Mouse (Mus musculus) cerebellum, adult 2 months (tissue): ENCODE measurements at regions not wholly inside any gene's neighbourhood (a gene's known extent, or its start where the extent isn't known, plus 50 kb on each side); places are given as distances from the start of the nearest gene placed in this dataset.

Source experiments
- DNase-seq, 2 experiments: peaks; one replicate each; pipeline ENCODE4 v3.0.0; 2021
- H3K27ac ChIP-seq: fragments of 200-500 bp; 2 replicates; pipeline ENCODE4 v1.5.1; 2012; ENCODE audit warnings: low read length, control low read depth, inconsistent platforms; ENCODE audit not compliant: insufficient read depth
- H3K27me3 ChIP-seq: fragments of 200-500 bp; 2 replicates; pipeline ENCODE4 v1.6.1; 2012; ENCODE audit warnings: inconsistent platforms, mild to moderate bottlenecking, low read length, moderate library complexity; ENCODE audit not compliant: control insufficient read depth, insufficient read depth
- H3K4me1 ChIP-seq: fragments of 200-500 bp; 2 replicates; pipeline ENCODE4 v1.6.1; 2011; ENCODE audit warnings: low read length; ENCODE audit not compliant: control insufficient read depth, insufficient read depth
- H3K4me3 ChIP-seq: fragments of 200-500 bp; replicated peaks from 2 replicates; pipeline ENCODE3; 2011; ENCODE audit warnings: mild to moderate bottlenecking, low read depth, low read length, control low read depth; ENCODE audit not compliant: insufficient read depth
- CTCF ChIP-seq: fragments of 200-500 bp; IDR thresholded peaks from 2 replicates; pipeline ENCODE4 v1.5.1; 2011; ENCODE audit warnings: low read depth, mild to moderate bottlenecking, control low read depth, low read length, moderate library complexity, borderline replicate concordance; ENCODE audit not compliant: insufficient read depth
- POLR2A ChIP-seq: fragments of 200-500 bp; IDR thresholded peaks from 2 replicates; pipeline ENCODE4 v1.6.1; 2011; ENCODE audit warnings: low read length, control low read depth, borderline replicate concordance; ENCODE audit not compliant: insufficient read depth
- WGBS: fragments of 180-500 bp; shearing (Covaris S2); methylation state at CpG from one replicate; pipeline ENCODE4 v1.1.7; 2018; 5-methylcytosine and 5-hydroxymethylcytosine counted together

- 79% methylated on average over 4 of the region's 4 CpGs for WGBS
- TF ChIP-seq POLR2A (no peak), CTCF (no peak)
- Histone ChIP-seq H3K4me1 (no peaks in the 10 kb centered on the region), H3K27ac (no peak overlapping the region), H3K27me3 (no peaks in the 10 kb centered on the region), H3K4me3 (no peak overlapping the region)
- no peak for DNase-seq
Observed at GRCm38 (mm10) chr7:95914406-95915080, 256.5 kb upstream of the Tenm4 start.

GRCm38 (mm10) chr7:95919932-95920331 lies 251.1 kb upstream of the Tenm4 start:
- Histone ChIP-seq H3K4me3 (no peak overlapping the region), H3K27me3 (no peaks in the 10 kb centered on the region), H3K27ac (no peak overlapping the region), H3K4me1 (no peaks in the 10 kb centered on the region)
- 50% methylated on average over 3 of the region's 3 CpGs for WGBS
- no peak for DNase-seq
- no peak for TF ChIP-seq CTCF
- TF ChIP-seq POLR2A, result no peak

DNA sequence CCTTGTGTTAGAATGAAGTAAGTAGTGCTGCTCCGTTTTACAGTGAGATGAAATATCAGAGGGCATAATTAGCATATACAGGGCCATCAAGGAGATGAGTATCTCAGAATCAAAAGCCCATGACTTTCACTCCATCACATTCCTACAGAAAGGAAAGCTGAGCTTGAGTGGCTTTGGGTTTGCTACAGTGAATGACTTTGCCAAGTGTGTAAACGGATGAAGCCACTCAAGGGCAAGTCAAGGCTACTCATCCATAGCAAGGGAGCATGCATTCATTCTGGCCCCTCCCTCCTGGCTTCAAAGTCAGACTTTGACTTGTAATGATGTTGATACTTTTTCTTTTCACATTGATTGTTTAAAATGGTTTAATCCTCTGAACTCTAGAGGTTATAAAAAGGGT lies 246.2 kb upstream of the Tenm4 start:
- Histone ChIP-seq H3K27ac (no peak overlapping the region), H3K4me1 (no peaks in the 10 kb centered on the region), H3K27me3 (no peaks in the 10 kb centered on the region), H3K4me3 (no peak overlapping the region)
- WGBS, result 57% methylated on average over 2 of the region's 2 CpGs
- no peak for DNase-seq
- no peak for TF ChIP-seq POLR2A
- no peak for TF ChIP-seq CTCF

- H3K27me3 ChIP-seq, result no peaks in the 10 kb centered on the region
- peak in 1 of 2 experiments; percentile 37 for DNase-seq
- TF ChIP-seq POLR2A (no peak), CTCF (no peak)
- H3K4me3 ChIP-seq, result no peak overlapping the region
- H3K4me1 ChIP-seq, result no peaks in the 10 kb centered on the region
- H3K27ac ChIP-seq, result no peak overlapping the region
- 58% methylated on average over 6 of the region's 6 CpGs for WGBS
Observed at GRCm38 (mm10) chr7:95926119-95927039, 244.7 kb upstream of the Tenm4 start.

DNA sequence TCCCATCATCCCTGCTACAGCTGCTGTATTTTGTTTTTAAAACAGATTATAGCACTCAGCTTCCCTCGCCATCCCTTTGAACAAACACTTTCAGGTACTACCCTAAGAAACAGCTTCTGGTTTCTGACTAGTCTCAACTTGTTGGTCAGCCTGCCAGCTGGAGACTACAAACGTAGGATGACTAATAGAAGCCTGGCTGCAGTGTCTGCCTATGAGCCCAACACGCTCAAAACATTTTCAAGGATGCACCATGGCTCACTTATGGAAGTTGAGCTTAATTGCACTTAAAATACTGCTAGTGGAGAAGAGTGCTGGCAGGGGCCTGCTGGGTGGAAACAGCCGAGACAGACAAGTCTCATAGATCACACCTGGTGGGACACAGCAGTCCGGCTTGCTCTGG lies 234.4 kb upstream of the Tenm4 start:
- H3K4me3 ChIP-seq, result no peak overlapping the region
- no peaks in the 10 kb centered on the region for H3K4me1 ChIP-seq
- WGBS, result 88% methylated on average over 5 of the region's 5 CpGs
- no peak for DNase-seq
- H3K27me3 ChIP-seq, result no peaks in the 10 kb centered on the region
- TF ChIP-seq CTCF (no peak), POLR2A (no peak)
- H3K27ac ChIP-seq, result no peak overlapping the region

DNA sequence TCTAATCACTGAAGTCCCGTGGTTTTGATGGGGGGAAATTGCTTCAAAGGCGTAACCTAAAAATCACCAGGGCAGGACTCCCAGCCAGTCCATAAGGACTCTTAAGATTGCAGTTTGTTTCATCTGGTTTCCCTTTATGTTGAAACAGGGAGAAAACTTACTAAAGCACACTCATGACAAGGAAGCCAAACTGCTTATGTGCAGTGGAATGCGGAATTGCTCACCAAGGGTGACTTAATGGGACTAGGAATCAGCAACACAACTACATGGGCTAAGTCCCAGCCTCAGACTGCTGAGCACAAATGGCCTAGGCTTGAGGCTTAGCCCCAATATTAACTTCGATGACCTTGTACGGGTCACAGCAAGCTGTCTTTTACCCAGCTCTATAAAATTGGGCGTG lies 227.6 kb upstream of the Tenm4 start:
- Histone ChIP-seq H3K4me3 (no peak overlapping the region), H3K27ac (no peak overlapping the region), H3K27me3 (no peaks in the 10 kb centered on the region), H3K4me1 (no peaks in the 10 kb centered on the region)
- TF ChIP-seq POLR2A, result no peak
- no peak for TF ChIP-seq CTCF
- no peak for DNase-seq
- WGBS, result 90% methylated on average over 6 of the region's 6 CpGs

DNA sequence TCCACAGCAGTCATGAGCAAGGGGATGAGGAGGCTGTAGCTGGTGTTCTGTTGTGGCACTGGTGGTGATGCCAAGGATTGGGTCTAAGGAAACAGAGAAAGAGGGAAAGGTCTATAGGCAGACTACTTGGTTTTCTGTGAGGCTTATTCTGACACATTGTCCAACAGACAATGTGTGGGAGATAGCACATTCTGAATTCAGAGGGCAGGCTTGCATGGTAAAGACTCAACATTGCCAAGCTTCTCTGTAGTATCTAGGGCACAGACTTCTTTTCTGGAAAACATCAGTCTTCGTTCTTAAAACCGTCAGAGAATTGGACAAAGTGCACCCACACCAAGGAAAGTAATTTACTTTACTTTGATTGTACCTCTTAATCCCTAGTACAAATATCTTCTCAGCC lies 218.7 kb upstream of the Tenm4 start:
- H3K4me3 ChIP-seq, result no peak overlapping the region
- H3K27ac ChIP-seq, result no peak overlapping the region
- no peak for TF ChIP-seq CTCF
- no peak for TF ChIP-seq POLR2A
- no peak for DNase-seq
- no peaks in the 10 kb centered on the region for H3K27me3 ChIP-seq
- WGBS, result 95% methylated on average over 2 of the region's 2 CpGs
- H3K4me1 ChIP-seq, result no peaks in the 10 kb centered on the region

- DNase-seq, result no peak
- Histone ChIP-seq H3K4me3 (no peak overlapping the region), H3K27me3 (no peaks in the 10 kb centered on the region), H3K27ac (no peak overlapping the region), H3K4me1 (no peaks in the 10 kb centered on the region)
- 92% methylated on average over 2 of the region's 2 CpGs for WGBS
- TF ChIP-seq CTCF, result no peak
- TF ChIP-seq POLR2A, result no peak
Observed at GRCm38 (mm10) chr7:95954511-95954910, 216.5 kb upstream of the Tenm4 start.
